Mouse (Mus musculus) forebrain, embryonic 15.5 days (tissue): ENCODE results near the gene Lrrc8e. TPM values are rescaled to one million over a fixed set of nuclear protein-coding genes. Genes with fewer than 3 reads are reported as not detected.

Experiments used
- ATAC-seq: fragments of 200-750 bp; cut with Nextera tagmentation; replicated peaks from 2 replicates; pipeline ENCODE4 v1.8.0; 2017; ENCODE audit warnings: mild to moderate bottlenecking, moderate TSS enrichment, moderate library complexity
- H3K27ac ChIP-seq: fragments of 300-500 bp; sonication (generic); replicated peaks from 2 replicates; pipeline ENCODE4 v1.5.1; 2015; ENCODE audit warnings: mild to moderate bottlenecking, inconsistent platforms
- H3K27me3 ChIP-seq: fragments of 300-500 bp; sonication (generic); 2 replicates; pipeline ENCODE4 v1.6.1; 2015; ENCODE audit warnings: inconsistent platforms
- H3K36me3 ChIP-seq: fragments of 300-500 bp; sonication (generic); 2 replicates; pipeline ENCODE4 v1.6.1; 2015; ENCODE audit warnings: mild to moderate bottlenecking, inconsistent platforms
- H3K4me1 ChIP-seq: fragments of 300-500 bp; sonication (generic); 2 replicates; pipeline ENCODE4 v1.6.1; 2015; ENCODE audit warnings: inconsistent platforms
- H3K4me2 ChIP-seq: fragments of 300-500 bp; sonication (generic); replicated peaks from 2 replicates; pipeline ENCODE4 v1.6.1; 2015; ENCODE audit warnings: mild to moderate bottlenecking, inconsistent platforms
- H3K4me3 ChIP-seq: fragments of 300-500 bp; sonication (generic); 2 replicates; pipeline ENCODE4 v1.5.1; 2015; ENCODE audit warnings: mild to moderate bottlenecking, inconsistent platforms
- H3K9ac ChIP-seq: fragments of 300-500 bp; sonication (generic); replicated peaks from 2 replicates; pipeline ENCODE4 v1.6.1; 2015; ENCODE audit warnings: mild to moderate bottlenecking, inconsistent platforms
- H3K9me3 ChIP-seq: fragments of 300-500 bp; sonication (generic); 2 replicates; pipeline ENCODE4 v1.6.1; 2016; ENCODE audit warnings: inconsistent platforms
- WGBS: fragments of 180-500 bp; shearing (Covaris S2); methylation state at CpG from one replicate; pipeline ENCODE4 v1.1.7; 2015; ENCODE audit warnings: mixed read lengths; 5-methylcytosine and 5-hydroxymethylcytosine counted together
- polyA plus RNA-seq: library from polyadenylated mRNA; unstranded; fragments of >200 nt; fragmentation: Nextera tagmentation; extraction: Ambion mirVana; gene quantifications from 2 replicates; pipeline ENCODE4 v1.2.1, GENCODE M21; 2015

The Lrrc8e gene
- polyA plus RNA-seq, 1 experiment from 2014 or later, result not detected

DNA sequence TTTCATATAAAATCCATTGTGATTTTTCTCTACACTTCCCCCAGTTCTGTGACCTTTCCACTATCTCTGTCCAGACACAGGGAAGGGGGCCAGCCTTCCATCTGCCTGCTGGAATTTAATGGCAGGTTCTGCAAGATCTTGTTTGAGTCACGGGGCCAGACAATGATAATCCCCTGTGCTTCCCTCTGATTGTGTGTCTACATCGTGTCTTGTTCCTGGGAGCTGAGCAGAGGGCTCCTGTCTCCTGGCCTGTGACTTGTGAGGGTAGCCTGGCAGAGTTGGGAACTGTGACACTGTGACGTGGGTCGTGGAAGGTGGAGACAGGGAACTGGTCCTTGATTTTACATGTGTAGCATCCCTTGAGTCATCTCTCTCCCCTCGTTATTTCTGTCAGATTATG lies 3.2 kb downstream of the Lrrc8e start:
- 64% methylated on average over 5 of the region's 5 CpGs for WGBS
- H3K36me3 ChIP-seq, result no peaks in the 10 kb centered on the region
- ATAC-seq, result no peak

DNA sequence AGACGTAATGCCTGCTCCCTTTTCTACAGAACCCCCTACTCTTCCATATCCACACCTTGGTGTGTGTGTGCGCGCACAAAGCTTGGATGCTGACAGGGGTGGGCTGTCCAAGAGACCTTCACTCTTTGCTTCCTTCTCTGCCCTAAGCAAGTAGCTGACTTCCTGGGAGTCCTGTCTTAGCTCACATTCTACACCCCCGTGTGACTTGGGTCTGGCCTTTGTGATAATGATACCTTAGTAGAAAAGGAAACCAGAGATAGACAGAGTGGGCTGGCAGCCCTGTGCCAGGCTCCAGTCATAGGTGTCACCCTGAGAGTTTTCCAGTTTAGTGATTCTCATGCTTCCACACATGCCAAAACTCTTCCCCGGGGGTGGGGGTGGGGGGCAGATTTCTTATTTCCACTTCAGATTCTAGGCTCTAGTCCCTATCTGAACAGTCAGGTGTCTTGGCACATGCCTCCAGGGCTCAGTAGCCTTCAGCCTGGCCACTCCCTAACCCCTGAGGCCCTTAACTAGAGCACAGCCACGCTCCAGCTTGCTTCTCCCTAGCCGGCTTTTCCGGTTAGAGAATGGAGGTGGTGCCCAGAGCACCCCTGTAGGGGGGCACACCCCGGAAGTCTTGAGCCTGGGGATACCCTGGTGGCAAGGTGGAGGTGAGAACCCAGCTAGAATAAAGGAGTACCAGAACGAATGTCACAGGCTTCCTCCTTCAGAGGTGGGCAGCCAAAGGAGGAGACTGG lies 4.2 kb downstream of the Lrrc8e start:
- H3K27me3 ChIP-seq, result 0 out of 2 replicates have a peak, but pooled peaks cover 6% of the 10 kb centered on the region
- H3K36me3 ChIP-seq, result no peaks in the 10 kb centered on the region
- no peaks in the 10 kb centered on the region for H3K9me3 ChIP-seq
- H3K27ac ChIP-seq, result no peak overlapping the region
- WGBS, result 65% methylated on average over 10 of the region's 10 CpGs
- no peak overlapping the region for H3K9ac ChIP-seq
- ATAC-seq, result no peak
- H3K4me3 ChIP-seq, result no peak overlapping the region
- no peak overlapping the region for H3K4me2 ChIP-seq
- H3K4me1 ChIP-seq, result peaks cover 7% of the 10 kb centered on the region; the same call in 1 of the 2 replicates

More for the DNA sequence above, 3.2 kb downstream of the Lrrc8e start:
- Histone ChIP-seq H3K4me3 (no peak overlapping the region), H3K27me3 (0 out of 2 replicates have a peak, but pooled peaks cover 7% of the 10 kb centered on the region), H3K4me1 (peaks cover 7% of the 10 kb centered on the region; the same call in 1 of the 2 replicates), H3K9me3 (no peaks in the 10 kb centered on the region), H3K27ac (no peak overlapping the region), H3K4me2 (no peak overlapping the region), H3K9ac (no peak overlapping the region)

- no peaks in the 10 kb centered on the region for H3K9me3 ChIP-seq
- no peak; the same call in 1 of the 2 replicates for ATAC-seq
- peaks cover 3% of the 10 kb centered on the region; the same call in 1 of the 2 replicates for H3K36me3 ChIP-seq
- H3K27ac ChIP-seq, result peak overlapping the region; percentile 91
- peak overlapping the region; percentile 63 for H3K4me3 ChIP-seq
- peaks cover 29% of the 10 kb centered on the region for H3K4me1 ChIP-seq
- 18% methylated on average over 15 of the region's 15 CpGs for WGBS
- peak overlapping the region; percentile 57 for H3K9ac ChIP-seq
- H3K27me3 ChIP-seq, result no peaks in the 10 kb centered on the region
- H3K4me2 ChIP-seq, result peak overlapping the region; percentile 52
Observed at GRCm38 (mm10) chr8:4237814-4238433, 11.3 kb downstream of the Lrrc8e start.

- Histone ChIP-seq H3K4me2 (peak within 1 kb of the TSS; percentile 80), H3K4me3 (peak within 1 kb of the TSS; percentile 63), H3K4me1 (peaks cover 29% of the 10 kb centered on the region), H3K36me3 (peaks cover 9% of the 10 kb centered on the region), H3K9ac (peak within 1 kb of the TSS; percentile 63), H3K9me3 (no peaks in the 10 kb centered on the region), H3K27ac (peak within 1 kb of the TSS; percentile 91), H3K27me3 (no peaks in the 10 kb centered on the region)
- ATAC-seq, result peak; percentile 93
- WGBS, result under 1% methylated on average over 71 of the region's 71 CpGs
Observed at GRCm38 (mm10) chr8:4238434-4239192, 12.0 kb downstream of the Lrrc8e start, which contains the start of the genes Map2k7 and Gm49320. Map2k7 (plus strand) TSS chr8:4238740. Gm49320 (plus strand) TSS chr8:4238865.

DNA sequence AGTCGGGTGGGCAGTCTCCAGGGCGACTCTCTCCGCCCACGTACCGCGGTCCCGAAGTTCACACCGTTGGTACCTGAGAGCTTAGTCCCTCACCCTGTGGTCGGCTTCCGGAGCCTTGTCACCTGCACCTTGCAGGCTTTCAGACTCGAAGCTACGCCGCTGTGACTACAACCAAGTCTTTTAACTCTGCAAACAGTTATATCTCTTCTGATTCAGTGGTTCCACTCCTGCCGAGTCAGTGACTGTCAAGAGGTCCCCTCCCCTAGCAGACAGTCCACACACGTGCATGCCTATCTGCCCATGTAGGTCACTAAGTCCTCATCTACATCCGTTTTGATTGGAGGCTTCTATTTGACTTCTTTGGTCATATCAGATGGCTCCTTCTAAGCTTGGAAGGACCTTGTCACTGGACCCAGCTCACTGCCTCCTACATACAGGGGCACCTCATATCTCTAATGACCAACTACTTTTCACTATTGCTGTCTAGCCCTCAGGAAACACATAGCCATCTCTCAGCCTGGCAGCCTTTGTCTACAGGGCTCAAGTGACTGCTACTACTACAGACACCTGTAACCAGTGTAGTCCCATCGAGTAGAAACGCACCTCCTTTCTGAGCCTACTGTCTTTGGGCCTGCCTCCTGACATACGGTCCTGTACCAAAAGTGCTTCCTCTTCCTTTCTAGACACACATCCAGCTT lies 12.7 kb downstream of the Lrrc8e start:
- 13% methylated on average over 19 of the region's 19 CpGs for WGBS

GRCm38 (mm10) chr8:4245061-4245460 lies 18.4 kb downstream of the Lrrc8e start:
- no peak overlapping the region for H3K9ac ChIP-seq

More for the DNA sequence above, 12.7 kb downstream of the Lrrc8e start:
- ATAC-seq, result peak; percentile 44
- H3K9me3 ChIP-seq, result no peaks in the 10 kb centered on the region
- H3K36me3 ChIP-seq, result peaks cover 17% of the 10 kb centered on the region
- peak overlapping the region; percentile 91 for H3K27ac ChIP-seq
- H3K4me1 ChIP-seq, result peaks cover 29% of the 10 kb centered on the region
- peak overlapping the region; percentile 63 for H3K4me3 ChIP-seq
- no peaks in the 10 kb centered on the region for H3K27me3 ChIP-seq
- peak overlapping the region; percentile 80 for H3K4me2 ChIP-seq
- peak overlapping the region; percentile 63 for H3K9ac ChIP-seq

GRCm38 (mm10) chr8:4245737-4246136 lies 19.1 kb downstream of the Lrrc8e start:
- H3K4me2 ChIP-seq, result no peak overlapping the region
- H3K4me3 ChIP-seq, result no peak overlapping the region
- H3K27ac ChIP-seq, result no peak overlapping the region
- no peaks in the 10 kb centered on the region for H3K9me3 ChIP-seq
- ATAC-seq, result no peak
- no peak overlapping the region for H3K9ac ChIP-seq
- H3K27me3 ChIP-seq, result no peaks in the 10 kb centered on the region
- WGBS, result 80% methylated on average over 13 of the region's 13 CpGs
- H3K36me3 ChIP-seq, result peaks cover 55% of the 10 kb centered on the region
- H3K4me1 ChIP-seq, result peaks cover 11% of the 10 kb centered on the region

More at GRCm38 (mm10) chr8:4245061-4245460, 18.4 kb downstream of the Lrrc8e start:
- Histone ChIP-seq H3K4me1 (peaks cover 12% of the 10 kb centered on the region), H3K27ac (no peak overlapping the region), H3K27me3 (no peaks in the 10 kb centered on the region), H3K36me3 (peaks cover 55% of the 10 kb centered on the region), H3K9me3 (no peaks in the 10 kb centered on the region), H3K4me3 (no peak overlapping the region), H3K4me2 (no peak overlapping the region)
- ATAC-seq, result no peak
- WGBS, result 93% methylated on average over 5 of the region's 5 CpGs

DNA sequence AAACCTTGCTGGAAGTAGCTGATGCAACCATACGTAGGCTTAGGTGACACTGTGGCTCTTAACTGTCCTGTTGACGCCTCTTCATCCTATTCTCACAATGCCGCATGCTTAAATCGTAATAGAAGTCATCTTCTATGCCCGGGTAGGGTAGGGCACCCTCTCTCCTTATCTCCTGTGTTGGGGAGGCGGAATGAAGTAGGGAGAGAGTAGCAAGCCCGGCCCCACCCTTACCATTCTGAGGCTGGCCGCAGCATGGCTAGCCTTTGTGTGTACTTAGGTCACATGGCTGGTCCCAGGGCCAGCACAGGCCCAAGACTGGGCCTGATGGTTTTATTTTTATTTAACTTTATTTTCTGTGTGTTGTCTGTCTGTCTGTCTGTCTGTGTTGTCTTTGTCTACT lies 20.6 kb downstream of the Lrrc8e start:
- no peak for ATAC-seq
- Histone ChIP-seq H3K27me3 (no peaks in the 10 kb centered on the region), H3K4me1 (peaks cover 8% of the 10 kb centered on the region), H3K4me2 (no peak overlapping the region), H3K4me3 (no peak overlapping the region), H3K9me3 (no peaks in the 10 kb centered on the region), H3K36me3 (peaks cover 55% of the 10 kb centered on the region), H3K9ac (no peak overlapping the region), H3K27ac (no peak overlapping the region)
- 93% methylated on average over 8 of the region's 8 CpGs for WGBS

GRCm38 (mm10) chr8:4247951-4248540 lies 21.4 kb downstream of the Lrrc8e start, which contains the start of gene Tgfbr3l:
Tgfbr3l (plus strand) TSS chr8:4248214.
- Histone ChIP-seq H3K36me3 (peaks cover 51% of the 10 kb centered on the region), H3K9ac (no peak within 1 kb of the TSS)
- 77% methylated on average over 15 of the region's 15 CpGs for WGBS

GRCm38 (mm10) chr8:4249213-4249612 lies 22.6 kb downstream of the Lrrc8e start:
- Histone ChIP-seq H3K9me3 (no peaks in the 10 kb centered on the region), H3K27ac (no peak overlapping the region), H3K36me3 (peaks cover 40% of the 10 kb centered on the region), H3K9ac (no peak overlapping the region), H3K4me2 (no peak overlapping the region), H3K27me3 (no peaks in the 10 kb centered on the region), H3K4me1 (peaks cover 21% of the 10 kb centered on the region), H3K4me3 (no peak overlapping the region)
- 22% methylated on average over 29 of the region's 29 CpGs for WGBS
- no peak for ATAC-seq

More at GRCm38 (mm10) chr8:4247951-4248540, 21.4 kb downstream of the Lrrc8e start, which contains the start of gene Tgfbr3l:
- Histone ChIP-seq H3K4me3 (no peak within 1 kb of the TSS), H3K4me2 (no peak within 1 kb of the TSS), H3K9me3 (no peaks in the 10 kb centered on the region), H3K27ac (no peak within 1 kb of the TSS), H3K27me3 (no peaks in the 10 kb centered on the region), H3K4me1 (peaks cover 13% of the 10 kb centered on the region)
- ATAC-seq, result no peak
